Mouse (Mus musculus): ENCODE results near the gene Myo1a. TPM values are rescaled to one million over a fixed set of nuclear protein-coding genes. Genes with fewer than 3 reads are reported as not detected.

Gene Myo1a
- polyA plus RNA-seq (2017; shearing (Covaris generic)) = not detected

DNA sequence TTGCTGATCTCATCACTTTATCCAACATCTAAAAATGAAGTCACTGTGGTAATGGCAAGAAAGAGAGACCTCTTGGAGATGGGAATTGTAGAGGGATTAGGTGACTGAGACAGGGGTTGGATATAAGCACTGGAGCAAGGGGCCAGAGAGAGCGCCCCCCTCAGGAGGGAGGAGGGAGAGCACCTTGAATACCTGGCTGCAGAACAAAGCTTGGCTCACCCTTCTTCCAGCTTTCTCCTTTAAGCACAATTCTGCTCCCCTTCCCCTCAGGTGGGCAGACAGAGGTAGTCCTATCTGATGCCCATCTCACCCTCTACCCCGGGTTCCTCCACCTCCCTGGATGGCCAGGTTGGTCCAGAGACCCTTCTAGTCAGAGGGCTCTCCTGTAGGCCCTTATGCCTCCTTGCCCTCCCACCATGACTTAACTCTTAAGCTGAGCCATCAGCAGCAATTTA is at the start of gene Myo1a:
TSS of gene Myo1a (plus strand) at position 405 of the 455 bp plus-strand sequence.

DNA sequence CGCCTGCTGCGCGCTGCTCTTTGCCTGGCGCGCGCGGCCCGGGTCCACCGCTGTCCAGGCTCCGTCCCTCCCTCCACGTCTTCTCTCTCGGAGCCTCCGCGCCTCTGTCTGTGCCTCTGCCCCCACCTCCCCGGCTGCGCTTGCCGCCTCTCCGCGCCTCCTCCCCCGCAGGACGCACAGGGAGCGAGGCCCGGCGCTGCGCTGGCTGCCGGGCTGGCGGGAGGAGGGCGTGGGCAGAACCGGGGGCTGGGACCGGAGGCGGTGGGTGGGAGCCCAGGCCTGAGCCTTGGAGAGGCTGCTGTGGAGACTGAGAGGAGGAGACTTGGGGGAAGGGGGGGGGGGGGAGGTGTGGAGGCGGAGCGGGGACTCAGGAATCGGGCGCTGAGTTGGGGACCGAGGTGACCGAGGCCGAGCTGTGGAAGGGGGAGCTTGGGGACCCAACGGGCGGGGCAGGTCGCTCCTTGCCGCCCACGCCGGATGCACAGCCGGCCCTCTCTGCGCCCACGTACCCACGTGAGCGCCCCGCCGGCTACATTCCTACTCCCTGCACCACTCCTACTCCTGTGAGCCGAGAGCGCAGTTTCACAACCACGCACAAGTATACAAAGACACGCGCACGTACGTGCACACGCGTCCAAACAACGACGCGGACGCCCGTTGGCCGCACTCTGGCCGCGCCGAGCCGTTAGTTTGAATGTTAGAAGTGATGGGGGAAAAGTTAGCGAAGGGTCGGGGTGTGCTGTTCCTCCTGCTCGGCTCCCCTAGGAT is 38.3 kb upstream of the Myo1a start, which contains the start of gene Nemp1:
TSS of gene Nemp1 (plus strand) at position 401 of the 768 bp plus-strand sequence.

DNA sequence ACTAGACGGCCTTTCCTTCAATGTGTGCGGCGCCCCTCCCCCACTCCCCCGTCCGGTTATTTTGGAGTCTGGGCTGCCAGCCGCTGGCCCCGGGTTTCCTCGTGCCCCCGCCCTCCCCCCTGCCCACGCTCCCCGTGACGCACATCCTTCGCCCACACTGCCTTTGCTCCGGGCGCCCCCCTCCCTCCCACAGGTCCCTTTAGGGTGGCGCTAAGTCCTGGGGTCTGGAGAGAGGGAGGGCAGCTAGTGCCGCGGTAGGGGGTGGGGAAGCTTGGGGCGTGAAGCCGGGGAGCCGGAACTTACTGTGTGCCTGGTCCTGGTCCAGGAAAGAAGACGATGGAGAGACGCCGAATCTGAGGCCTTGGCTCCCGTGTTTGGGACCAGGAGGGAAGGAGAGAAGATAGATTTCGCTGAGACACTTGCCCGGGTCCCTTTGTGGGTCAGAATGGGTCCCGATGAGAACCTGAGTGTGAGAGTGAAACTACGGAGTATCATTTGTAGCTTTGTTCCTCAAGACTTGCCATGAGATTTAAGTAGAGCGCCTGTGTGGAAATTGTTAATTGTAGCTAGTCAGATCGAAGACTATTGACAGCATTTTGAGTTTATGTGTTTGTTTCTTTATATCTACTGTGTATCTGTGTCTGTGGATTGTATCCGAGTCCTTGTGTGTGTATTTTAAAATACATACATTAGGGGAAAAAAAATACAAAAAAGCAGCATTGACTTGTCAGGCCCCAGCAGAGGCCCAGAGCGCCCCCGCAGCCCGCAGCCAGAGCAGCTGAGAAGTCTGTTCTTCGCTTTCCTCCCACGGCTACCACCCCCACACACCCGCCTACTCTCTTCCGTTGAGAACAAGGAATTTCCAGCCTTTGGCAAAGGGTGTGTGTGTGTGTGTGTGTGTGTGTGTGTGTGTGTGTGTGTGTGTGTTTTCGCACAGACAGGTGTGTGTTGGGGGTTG is 36.6 kb upstream of the Myo1a start, which contains the start of gene Nab2:
TSS of gene Nab2 (minus strand) at position 476 of the 958 bp plus-strand sequence.

DNA sequence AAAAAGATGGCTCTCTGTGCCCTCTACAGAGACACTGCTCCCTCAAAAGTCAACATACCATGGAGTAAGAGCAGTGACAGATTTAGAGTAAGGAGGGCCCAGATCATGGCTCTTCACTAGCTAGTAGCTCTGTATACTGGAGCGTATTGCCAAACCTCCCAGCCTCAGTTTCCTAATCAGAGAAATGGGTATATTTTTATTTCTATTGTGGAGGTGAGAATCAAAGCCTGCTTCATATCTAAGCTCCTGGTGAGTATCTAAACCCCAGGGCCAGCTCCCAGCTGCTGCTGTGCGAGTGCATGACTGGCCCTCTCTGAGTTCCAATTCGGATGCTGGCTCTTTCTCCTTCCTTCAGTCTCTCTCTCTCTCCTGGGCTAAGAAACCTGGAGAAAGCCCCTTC is 19.2 kb downstream of the Myo1a start, which contains the start of gene Tac2:
TSS of gene Tac2 (plus strand) at position 301 of the 400 bp plus-strand sequence.

DNA sequence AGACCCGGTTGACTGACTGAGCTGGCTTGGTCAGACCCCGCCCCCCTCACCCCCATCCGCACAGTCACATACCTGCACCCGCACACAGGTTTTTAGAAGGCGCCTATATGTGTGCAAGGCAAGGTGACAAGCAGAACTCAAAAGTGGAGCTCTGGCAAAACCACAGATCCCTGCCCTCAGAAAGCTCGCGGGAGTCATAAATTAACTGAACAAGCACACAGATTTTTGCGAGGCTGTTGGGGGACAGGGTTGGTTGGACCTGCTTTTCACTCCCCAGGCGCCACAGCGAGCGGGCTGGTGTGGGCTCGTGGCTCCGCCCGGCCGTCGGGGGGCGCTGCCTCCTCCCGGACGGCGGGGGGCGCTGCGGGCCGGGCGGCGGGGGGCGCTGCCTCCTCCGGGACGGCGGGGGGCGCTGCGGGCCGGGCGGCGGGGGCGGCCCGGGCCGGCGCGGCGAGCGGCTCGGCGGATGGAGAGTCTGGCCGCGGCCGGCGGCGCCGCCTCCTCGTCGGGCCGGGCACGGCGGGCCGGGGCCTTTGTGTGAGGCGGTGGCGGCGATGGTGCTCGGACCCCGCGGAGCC is 34.2 kb downstream of the Myo1a start, which contains the start of gene Zbtb39:
TSS of gene Zbtb39 (plus strand) at position 456 of the 578 bp plus-strand sequence.

DNA sequence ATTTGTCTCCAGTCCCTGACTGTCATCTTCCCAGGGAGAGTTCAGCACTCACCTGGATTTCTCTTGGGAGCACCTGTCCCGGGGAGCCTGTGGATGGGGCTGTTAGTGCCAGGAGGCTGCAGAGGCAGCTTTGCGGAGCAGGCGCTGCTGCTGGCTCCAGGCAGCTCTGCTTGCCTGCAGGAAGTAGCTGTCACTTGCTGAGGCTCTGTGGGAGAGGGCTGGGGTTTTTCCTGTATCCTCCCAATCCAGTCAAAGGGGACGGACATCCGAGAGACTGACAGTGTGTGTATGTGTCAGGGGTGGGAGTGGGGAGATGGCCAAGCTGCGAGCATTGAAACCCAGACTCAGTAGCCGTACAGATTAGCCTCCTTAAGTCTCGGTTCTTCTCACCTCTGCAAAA is 46.6 kb downstream of the Myo1a start, which contains the start of gene Gpr182:
TSS of gene Gpr182 (minus strand) at position 185 of the 400 bp plus-strand sequence.

DNA sequence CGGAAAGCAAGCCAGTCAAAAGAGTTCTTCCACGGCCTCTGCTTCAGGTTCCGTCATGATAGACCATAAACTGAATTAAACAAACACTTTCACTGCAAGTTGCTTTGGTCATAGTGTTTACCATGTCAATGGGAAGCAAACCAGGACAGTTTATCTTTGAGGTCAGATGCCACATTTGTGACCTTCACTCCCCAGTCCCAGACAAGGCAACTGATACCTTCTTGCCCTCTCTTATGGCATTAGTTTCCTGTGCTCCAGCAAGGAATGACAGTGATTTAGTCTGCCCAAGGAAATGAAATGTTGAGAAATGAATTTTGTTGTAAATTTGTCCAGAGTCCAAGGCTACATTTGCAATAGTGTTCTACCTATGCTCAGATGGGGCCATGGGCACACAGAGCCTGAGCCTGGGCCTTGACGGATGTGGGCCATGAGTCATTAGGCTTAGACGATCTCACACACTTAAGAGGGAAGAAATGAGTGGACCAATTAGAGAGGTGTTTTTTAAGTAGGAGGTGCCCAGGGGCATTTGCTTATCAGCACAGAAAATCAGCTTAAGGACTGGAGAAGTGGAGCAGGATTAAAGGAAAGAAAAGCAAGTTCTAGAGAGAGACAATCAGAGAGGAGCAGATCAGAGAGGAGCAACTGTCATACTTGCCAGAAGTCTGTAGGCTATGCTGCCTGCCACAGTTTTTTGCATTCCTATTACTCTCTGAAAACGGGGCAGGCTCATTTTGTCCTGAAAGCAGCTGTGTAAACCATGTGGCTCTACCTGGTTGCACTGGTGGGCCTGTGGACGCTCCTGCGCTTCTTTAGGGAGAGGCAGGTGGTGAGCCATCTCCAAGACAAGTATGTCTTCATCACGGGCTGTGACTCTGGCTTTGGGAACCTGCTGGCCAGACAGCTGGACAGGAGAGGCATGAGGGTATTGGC is 54.5 kb downstream of the Myo1a start, which contains the start of the genes Rdh1 and Rdh16f1:
TSS of gene Rdh1 (plus strand) at position 541 of the 930 bp plus-strand sequence.
TSS of gene Rdh16f1 (plus strand) at position 607 of the 930 bp plus-strand sequence.

Other genes with a start within 250 kb of the Myo1a start
- gene Stac3, start 203.5 kb upstream of the Myo1a start, polyA plus RNA-seq (2017; shearing (Covaris generic)) = 0.14 TPM
- gene Ndufa4l2, start 190.2 kb upstream of the Myo1a start, polyA plus RNA-seq (2017; shearing (Covaris generic)) = not detected
- gene Shmt2, start 182.7 kb upstream of the Myo1a start, polyA plus RNA-seq (2017; shearing (Covaris generic)) = 103 TPM
- not detected for gene Nxph4, start 170.6 kb upstream of the Myo1a start, polyA plus RNA-seq (2017; shearing (Covaris generic))
- 0.31 TPM for gene Lrp1, start 84.0 kb upstream of the Myo1a start, polyA plus RNA-seq (2017; shearing (Covaris generic))
- 249 TPM for gene Stat6, start 62.2 kb upstream of the Myo1a start, polyA plus RNA-seq (2017; shearing (Covaris generic))
- 10.4 TPM for gene Nemp1, start 38.3 kb upstream of the Myo1a start, polyA plus RNA-seq (2017; shearing (Covaris generic))
- gene Nab2, start 36.6 kb upstream of the Myo1a start, polyA plus RNA-seq (2017; shearing (Covaris generic)) = 67.4 TPM
- 0.28 TPM for gene Tac2, start 19.3 kb downstream of the Myo1a start, polyA plus RNA-seq (2017; shearing (Covaris generic))
- gene Zbtb39, start 34.4 kb downstream of the Myo1a start, polyA plus RNA-seq (2017; shearing (Covaris generic)) = 0.67 TPM
- gene Gpr182, start 46.6 kb downstream of the Myo1a start, polyA plus RNA-seq (2017; shearing (Covaris generic)) = 0.06 TPM
- gene Rdh1, start 54.6 kb downstream of the Myo1a start, polyA plus RNA-seq (2017; shearing (Covaris generic)) = 0.18 TPM
- not detected for gene Rdh16f1, start 54.6 kb downstream of the Myo1a start, polyA plus RNA-seq (2017; shearing (Covaris generic))
- gene Rdh9, start 71.2 kb downstream of the Myo1a start, polyA plus RNA-seq (2017; shearing (Covaris generic)) = 1.1 TPM
- gene Rdh16, start 96.0 kb downstream of the Myo1a start, polyA plus RNA-seq (2017; shearing (Covaris generic)) = not detected
- gene Rdh19, start 144.8 kb downstream of the Myo1a start, polyA plus RNA-seq (2017; shearing (Covaris generic)) = not detected
- not detected for gene Rdh16f2, start 161.3 kb downstream of the Myo1a start, polyA plus RNA-seq (2017; shearing (Covaris generic))
- not detected for gene Rdh7, start 183.6 kb downstream of the Myo1a start, polyA plus RNA-seq (2017; shearing (Covaris generic))
- gene Sdr9c7, start 193.3 kb downstream of the Myo1a start, polyA plus RNA-seq (2017; shearing (Covaris generic)) = not detected